Mouse (Mus musculus) heart, adult 2 months (tissue): ENCODE results near the gene Alad.

Source experiments
- CTCF ChIP-seq: fragments of 200-600 bp; IDR thresholded peaks from 2 replicates; pipeline ENCODE4 v1.8.1; 2022; ENCODE audit warnings: antibody characterized with exemption, mild to moderate bottlenecking, moderate library complexity
- EP300 ChIP-seq: fragments of 200-500 bp; IDR thresholded peaks from 2 replicates; pipeline ENCODE4 v1.6.1; 2011; ENCODE audit warnings: low read depth, low read length, control low read depth; ENCODE audit not compliant: insufficient read depth

DNA sequence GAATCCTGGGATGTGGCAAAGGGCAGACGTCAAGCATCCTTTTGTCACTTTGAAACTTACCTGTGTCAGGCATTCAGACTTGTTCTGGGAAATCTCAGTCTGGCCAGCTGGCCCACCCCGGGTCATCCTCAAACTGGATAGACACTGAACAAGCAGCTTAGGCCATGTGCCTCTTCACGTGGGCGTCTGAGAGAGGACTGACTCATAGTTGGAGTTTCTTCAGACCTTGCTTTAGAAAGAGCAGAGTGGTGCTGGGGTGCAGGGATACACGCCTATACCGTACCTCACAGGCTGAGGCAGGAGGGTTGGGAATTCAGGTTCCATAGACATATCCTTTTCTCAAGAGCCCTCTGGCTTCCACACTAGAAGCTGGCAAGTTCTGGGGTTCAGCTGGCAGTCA lies 24.1 kb upstream of the Alad start:
- TF ChIP-seq CTCF (no peak), EP300 (no peak)
